Mouse (Mus musculus) cerebellum, adult 11 months (tissue): Measurements from ENCODE around the gene Idh1.

Source experiments
- DNase-seq: peaks from one replicate; pipeline ENCODE4 v3.0.0; 2022

The Idh1 gene

GRCm38 (mm10) chr1:65112031-65112806 is 74.1 kb downstream of the Idh1 start:
- peak; percentile 52 for DNase-seq

DNA sequence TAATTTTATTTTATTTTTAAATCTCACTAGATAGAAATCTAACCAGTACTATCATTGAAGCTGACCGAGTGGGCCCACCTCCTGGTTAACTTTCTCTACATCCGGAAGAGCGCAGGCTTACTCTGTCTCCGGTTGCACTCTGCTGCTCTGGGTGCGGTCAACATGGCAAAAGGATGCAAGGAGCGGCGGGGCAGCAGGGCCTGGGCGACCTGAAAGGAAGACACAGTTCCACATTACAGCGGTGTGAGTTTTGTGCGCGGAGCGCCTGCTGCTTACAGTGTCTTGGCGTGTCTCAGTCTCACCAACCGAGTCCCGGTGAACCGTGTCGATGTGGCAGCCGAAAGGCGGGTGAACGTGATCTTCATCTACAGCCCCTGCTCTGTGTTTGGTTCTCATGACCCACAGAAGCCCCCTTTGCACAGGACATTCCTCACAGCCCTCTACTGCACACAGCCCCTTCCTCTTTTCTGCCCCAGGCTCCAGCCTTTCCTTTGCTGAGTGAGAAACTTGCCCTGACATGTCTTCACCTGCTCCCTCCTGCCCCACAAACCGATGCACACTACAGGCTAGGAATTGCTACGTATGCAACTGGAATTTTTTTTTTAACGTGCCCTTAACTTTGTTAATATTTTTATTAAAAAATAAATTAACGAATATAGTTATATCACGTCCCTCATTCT is 76.4 kb downstream of the Idh1 start:
- no peak for DNase-seq

DNA sequence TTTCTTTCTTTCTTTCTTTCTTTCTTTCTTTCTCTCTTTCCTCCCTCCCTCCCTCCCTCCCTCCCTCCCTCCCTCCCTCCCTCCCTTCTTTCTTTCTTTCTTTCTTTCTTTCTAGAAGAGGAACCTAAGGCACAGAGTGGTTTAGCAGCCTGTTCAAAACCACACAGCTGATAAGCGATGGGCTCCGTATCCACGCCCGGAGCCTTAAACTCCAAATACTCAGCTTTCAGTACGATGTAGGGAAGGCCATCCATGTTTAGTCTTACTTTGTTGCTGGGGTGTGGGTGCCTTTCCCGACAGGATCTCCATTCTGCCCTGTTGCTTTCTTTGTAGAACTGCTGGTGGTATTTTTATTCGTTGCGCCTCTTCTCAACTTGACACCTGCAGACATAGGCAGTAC is 77.1 kb downstream of the Idh1 start:
- no peak for DNase-seq
